Mouse (Mus musculus): ENCODE data around the gene Alpl.
A peak's percentile ranks its signal among the peaks of the same experiment; 100 is the strongest.

Alpl gene

GRCm38 (mm10) chr4:137800324-137800723, 4.1 kb upstream of the Alpl start:
- DNase-seq (ENCODE audit: low spot score in 2 of 2), result no peak

- DNase-seq (ENCODE audit: low spot score in 2 of 2), result no peak
Observed at GRCm38 (mm10) chr4:137797038-137797437, 854 bp upstream of the Alpl start.

- peak in 1 of 2 experiments; percentile 14 for DNase-seq (ENCODE audit: low spot score in 2 of 2)
Observed at GRCm38 (mm10) chr4:137794178-137794900, 1.8 kb downstream of the Alpl start.

- DNase-seq (ENCODE audit: low spot score in 2 of 2), result no peak
Observed at GRCm38 (mm10) chr4:137793611-137794010, 2.6 kb downstream of the Alpl start.

GRCm38 (mm10) chr4:137791440-137791839, 4.7 kb downstream of the Alpl start:
- DNase-seq (ENCODE audit: low spot score in 2 of 2), result no peak

- no peak for DNase-seq (ENCODE audit: low spot score in 2 of 2)
Observed at GRCm38 (mm10) chr4:137790981-137791380, 5.2 kb downstream of the Alpl start.

- DNase-seq (ENCODE audit: low spot score in 2 of 2), result no peak
Observed at GRCm38 (mm10) chr4:137788511-137789049, 7.6 kb downstream of the Alpl start.

- no peak for DNase-seq (ENCODE audit: low spot score in 2 of 2)
Observed at GRCm38 (mm10) chr4:137787589-137788289, 8.4 kb downstream of the Alpl start.

- DNase-seq (ENCODE audit: low spot score in 2 of 2), result no peak
Observed at GRCm38 (mm10) chr4:137786488-137786887, 9.7 kb downstream of the Alpl start.

GRCm38 (mm10) chr4:137785270-137785669, 10.9 kb downstream of the Alpl start:
- DNase-seq (ENCODE audit: low spot score in 2 of 2), result no peak

GRCm38 (mm10) chr4:137784741-137785140, 11.4 kb downstream of the Alpl start:
- DNase-seq (ENCODE audit: low spot score in 2 of 2), result no peak

- peak in 1 of 2 experiments; percentile 11 for DNase-seq (ENCODE audit: low spot score in 2 of 2)
Observed at GRCm38 (mm10) chr4:137783541-137784191, 12.5 kb downstream of the Alpl start.

GRCm38 (mm10) chr4:137781949-137782348, 14.2 kb downstream of the Alpl start:
- DNase-seq (ENCODE audit: low spot score in 2 of 2), result peak in 1 of 2 experiments; percentile 15

- DNase-seq (ENCODE audit: low spot score in 2 of 2), result no peak
Observed at GRCm38 (mm10) chr4:137780986-137781385, 15.2 kb downstream of the Alpl start.

- no peak for DNase-seq (ENCODE audit: low spot score in 2 of 2)
Observed at GRCm38 (mm10) chr4:137778397-137779184, 17.6 kb downstream of the Alpl start.

GRCm38 (mm10) chr4:137777866-137778265, 18.3 kb downstream of the Alpl start:
- DNase-seq (ENCODE audit: low spot score in 2 of 2), result no peak

GRCm38 (mm10) chr4:137774505-137774904, 21.7 kb downstream of the Alpl start:
- DNase-seq (ENCODE audit: low spot score in 2 of 2), result no peak

- DNase-seq (ENCODE audit: low spot score in 2 of 2), result no peak
Observed at GRCm38 (mm10) chr4:137774013-137774412, 22.2 kb downstream of the Alpl start.

- no peak for DNase-seq (ENCODE audit: low spot score in 2 of 2)
Observed at GRCm38 (mm10) chr4:137773369-137773899, 22.8 kb downstream of the Alpl start.

GRCm38 (mm10) chr4:137772438-137773056, 23.6 kb downstream of the Alpl start:
- DNase-seq (ENCODE audit: low spot score in 2 of 2), result no peak

- no peak for DNase-seq (ENCODE audit: low spot score in 2 of 2)
Observed at GRCm38 (mm10) chr4:137771749-137772148, 24.4 kb downstream of the Alpl start.
